Mouse (Mus musculus) lung, postnatal 0 days (tissue): ENCODE results near the gene Haus6.

Experiments
- CTCF ChIP-seq: IDR thresholded peaks from 2 replicates; pipeline ENCODE4 v1.5.1; 2016; ENCODE audit warnings: antibody characterized with exemption, mild to moderate bottlenecking
- EP300 ChIP-seq: IDR thresholded peaks from 2 replicates; pipeline ENCODE4 v1.6.1; 2016; ENCODE audit warnings: antibody characterized with exemption, mild to moderate bottlenecking, control low read depth

DNA sequence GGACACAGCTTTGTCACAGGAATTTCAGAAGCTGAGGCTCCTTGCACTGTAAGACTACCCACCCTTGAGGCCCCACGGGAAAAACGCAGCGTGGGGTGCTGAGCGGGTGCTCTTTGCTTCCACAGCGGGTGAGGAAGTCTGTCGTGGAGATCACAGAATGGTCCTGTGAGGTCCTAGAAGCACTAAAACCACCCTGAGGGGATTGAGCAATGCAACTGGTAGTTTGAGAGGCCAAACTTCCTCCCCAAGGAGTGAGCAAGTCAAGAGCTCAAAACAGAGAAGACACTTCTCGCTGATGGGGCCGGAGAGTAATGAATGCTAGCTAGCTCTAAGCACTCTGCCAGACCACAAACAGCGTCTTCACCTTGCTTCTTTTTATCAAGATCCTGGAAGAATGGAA is 63.5 kb downstream of the Haus6 start:
- TF ChIP-seq CTCF (no peak), EP300 (no peak)
